Mouse (Mus musculus) kidney, adult 9 months (tissue): ENCODE measurements around the gene Lmna.

ENCODE experiments used
- DNase-seq: peaks from one replicate; pipeline ENCODE4 v3.0.0; 2022

Lmna gene

GRCm38 (mm10) chr3:88509692-88510420 is at the start of gene Lmna:
Gene Lmna, minus strand, starts transcription at chr3:88509956.
- peak; percentile 95 for DNase-seq

- DNase-seq, result no peak
Measured at GRCm38 (mm10) chr3:88556616-88557015, 46.9 kb upstream of the Lmna start.

- DNase-seq, result no peak
Measured at GRCm38 (mm10) chr3:88555731-88556130, 46.0 kb upstream of the Lmna start.

- DNase-seq, result no peak
Measured at GRCm38 (mm10) chr3:88555069-88555605, 45.4 kb upstream of the Lmna start.

- peak; percentile 53 for DNase-seq
Measured at GRCm38 (mm10) chr3:88553880-88554586, 44.3 kb upstream of the Lmna start.

GRCm38 (mm10) chr3:88553525-88553879 is 43.7 kb upstream of the Lmna start, which contains the start of gene Ubqln4:
Gene Ubqln4, plus strand, starts transcription at chr3:88553758.
- DNase-seq, result peak; percentile 93

GRCm38 (mm10) chr3:88552676-88553524 is 43.1 kb upstream of the Lmna start, which contains the start of gene Lamtor2:
Gene Lamtor2, minus strand, starts transcription at chr3:88553074.
- peak; percentile 99 for DNase-seq

GRCm38 (mm10) chr3:88552082-88552645 is 42.4 kb upstream of the Lmna start:
- no peak for DNase-seq

GRCm38 (mm10) chr3:88551586-88551985 is 41.8 kb upstream of the Lmna start:
- DNase-seq, result peak; percentile 59

GRCm38 (mm10) chr3:88548180-88548917 is 38.6 kb upstream of the Lmna start, which contains the start of gene Rab25:
Gene Rab25, minus strand, starts transcription at chr3:88548300.
- peak; percentile 72 for DNase-seq

- no peak for DNase-seq
Measured at GRCm38 (mm10) chr3:88546674-88547418, 37.1 kb upstream of the Lmna start.

- DNase-seq, result no peak
Measured at GRCm38 (mm10) chr3:88544955-88545591, 35.3 kb upstream of the Lmna start.

- peak; percentile 53 for DNase-seq
Measured at GRCm38 (mm10) chr3:88544514-88544913, 34.8 kb upstream of the Lmna start.

GRCm38 (mm10) chr3:88543651-88544410 is 34.1 kb upstream of the Lmna start:
- DNase-seq, result no peak

- DNase-seq, result no peak
Measured at GRCm38 (mm10) chr3:88543174-88543573, 33.4 kb upstream of the Lmna start.

- no peak for DNase-seq
Measured at GRCm38 (mm10) chr3:88542486-88542885, 32.7 kb upstream of the Lmna start.

- no peak for DNase-seq
Measured at GRCm38 (mm10) chr3:88541622-88542401, 32.1 kb upstream of the Lmna start.

GRCm38 (mm10) chr3:88540085-88540484 is 30.3 kb upstream of the Lmna start:
- no peak for DNase-seq

GRCm38 (mm10) chr3:88539397-88539796 is 29.6 kb upstream of the Lmna start:
- DNase-seq, result no peak
